Mouse (Mus musculus): ENCODE data around the gene Uba52. TPM values are rescaled to one million over a fixed set of nuclear protein-coding genes. Genes with fewer than 3 reads are reported as not detected.

Uba52 gene
- polyA plus RNA-seq, 2 experiments, result 1,113 to 1,844 TPM

DNA sequence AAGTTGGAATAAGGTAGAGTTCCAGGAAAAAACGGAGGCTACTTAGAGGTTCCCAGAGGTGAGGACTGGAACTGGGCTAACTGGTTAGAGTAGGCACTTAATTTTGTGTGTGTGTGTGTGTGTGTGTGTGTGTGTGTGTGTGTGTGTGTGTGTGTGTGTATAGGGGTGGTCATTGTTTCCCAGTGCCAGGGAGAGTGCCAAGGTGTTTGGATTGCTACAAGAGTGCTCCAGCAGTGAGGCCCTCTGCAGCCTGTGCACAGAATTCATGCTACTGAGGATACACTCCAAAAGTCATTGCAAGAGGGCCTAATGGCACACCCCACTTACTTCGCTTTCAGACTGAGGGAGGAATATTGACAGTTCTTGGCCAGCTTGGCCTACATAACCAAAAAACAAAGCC is 27.7 kb downstream of the Uba52 start:
- Histone ChIP-seq H3K36me3 (ENCODE audit: control insufficient read depth, insufficient read depth, low read length) (no peaks in the 10 kb centered on the region), H3K9ac (ENCODE audit: low read depth, low read length, severe bottlenecking) (no peak overlapping the region), H3K27ac (replicated peaks; ENCODE audit: low read depth, low read length) (no peak overlapping the region), H3K4me3 (replicated peaks; ENCODE audit: low read length) (no peak overlapping the region), H3K4me2 (replicated peaks; ENCODE audit: low read depth, low read length, severe bottlenecking) (no peak overlapping the region), H3K9me3 (ENCODE audit: control insufficient read depth, low read length) (no peaks in the 10 kb centered on the region), H3K4me1 (ENCODE audit: control insufficient read depth, insufficient read depth, low read length) (peaks cover 8% of the 10 kb centered on the region), H3K27me3 (ENCODE audit: control insufficient read depth, insufficient read depth, low read length) (peaks cover 7% of the 10 kb centered on the region)
- WGBS, result 73% methylated on average over 2 of the region's 2 CpGs
- ATAC-seq (ENCODE audit: low FRiP score, low read depth) (no peak), DNase-seq (ENCODE audit: low spot score) (no peak)
- no peak for TF ChIP-seq POLR2A (IDR thresholded peaks at IDR 0.05; ENCODE audit: borderline replicate concordance, extremely low read depth, insufficient read depth, insufficient read length)

- no peak for TF ChIP-seq POLR2A (IDR thresholded peaks at IDR 0.05; ENCODE audit: borderline replicate concordance, extremely low read depth, insufficient read depth, insufficient read length)
- Histone ChIP-seq H3K9ac (ENCODE audit: low read depth, low read length, severe bottlenecking) (no peak overlapping the region), H3K27me3 (ENCODE audit: control insufficient read depth, insufficient read depth, low read length) (peaks cover 4% of the 10 kb centered on the region; the same call in 1 of the 2 replicates), H3K4me2 (replicated peaks; ENCODE audit: low read depth, low read length, severe bottlenecking) (no peak overlapping the region), H3K36me3 (ENCODE audit: control insufficient read depth, insufficient read depth, low read length) (no peaks in the 10 kb centered on the region), H3K9me3 (ENCODE audit: control insufficient read depth, low read length) (no peaks in the 10 kb centered on the region), H3K4me3 (replicated peaks; ENCODE audit: low read length) (no peak overlapping the region), H3K4me1 (ENCODE audit: control insufficient read depth, insufficient read depth, low read length) (peaks cover 7% of the 10 kb centered on the region; the same call in 1 of the 2 replicates), H3K27ac (replicated peaks; ENCODE audit: low read depth, low read length) (no peak overlapping the region)
- no peak for ATAC-seq (ENCODE audit: low FRiP score, low read depth)
- WGBS, result 83% methylated on average over 3 of the region's 3 CpGs
- DNase-seq (ENCODE audit: low spot score), result no peak
Measured at GRCm38 (mm10) chr8:70481908-70482307, 28.7 kb downstream of the Uba52 start.

GRCm38 (mm10) chr8:70477269-70477982 is 33.2 kb downstream of the Uba52 start:
- Histone ChIP-seq H3K4me1 (ENCODE audit: control insufficient read depth, insufficient read depth, low read length) (peaks cover 13% of the 10 kb centered on the region; the same call in 1 of the 2 replicates), H3K36me3 (ENCODE audit: control insufficient read depth, insufficient read depth, low read length) (no peaks in the 10 kb centered on the region), H3K4me2 (replicated peaks; ENCODE audit: low read depth, low read length, severe bottlenecking) (peak overlapping the region; percentile 90), H3K27ac (replicated peaks; ENCODE audit: low read depth, low read length) (no peak overlapping the region), H3K4me3 (replicated peaks; ENCODE audit: low read length) (peak overlapping the region; percentile 81), H3K27me3 (ENCODE audit: control insufficient read depth, insufficient read depth, low read length) (no peaks in the 10 kb centered on the region), H3K9me3 (ENCODE audit: control insufficient read depth, low read length) (no peaks in the 10 kb centered on the region), H3K9ac (ENCODE audit: low read depth, low read length, severe bottlenecking) (no peak overlapping the region; the same call in 1 of the 2 replicates)
- ATAC-seq (ENCODE audit: low FRiP score, low read depth), result no peak; the same call in none of the 2 replicates
- 6% methylated on average over 17 of the region's 21 CpGs for WGBS
- DNase-seq (ENCODE audit: low spot score), result no peak
- TF ChIP-seq POLR2A (IDR thresholded peaks at IDR 0.05; ENCODE audit: borderline replicate concordance, extremely low read depth, insufficient read depth, insufficient read length), result no peak

- peak; percentile 91 for DNase-seq (ENCODE audit: low spot score)
- peak; percentile 93 for ATAC-seq (ENCODE audit: low FRiP score, low read depth)
- Histone ChIP-seq H3K4me2 (replicated peaks; ENCODE audit: low read depth, low read length, severe bottlenecking) (peak within 1 kb of the TSS; percentile 90), H3K36me3 (ENCODE audit: control insufficient read depth, insufficient read depth, low read length) (no peaks in the 10 kb centered on the region), H3K9me3 (ENCODE audit: control insufficient read depth, low read length) (no peaks in the 10 kb centered on the region), H3K9ac (ENCODE audit: low read depth, low read length, severe bottlenecking) (peak within 1 kb of the TSS; percentile 89), H3K4me3 (replicated peaks; ENCODE audit: low read length) (peak within 1 kb of the TSS; percentile 81), H3K27me3 (ENCODE audit: control insufficient read depth, insufficient read depth, low read length) (no peaks in the 10 kb centered on the region), H3K4me1 (ENCODE audit: control insufficient read depth, insufficient read depth, low read length) (peaks cover 13% of the 10 kb centered on the region; the same call in 1 of the 2 replicates), H3K27ac (replicated peaks; ENCODE audit: low read depth, low read length) (0 out of 2 replicates have a peak within 1 kb of the TSS, but pooled peaks have one; percentile 41)
- TF ChIP-seq POLR2A (IDR thresholded peaks at IDR 0.05; ENCODE audit: borderline replicate concordance, extremely low read depth, insufficient read depth, insufficient read length), result 0 out of 2 replicates have a peak, but pooled peaks have one; percentile 22
- WGBS, result under 1% methylated on average over 53 of the region's 53 CpGs
Measured at GRCm38 (mm10) chr8:70476333-70477268, 34.0 kb downstream of the Uba52 start, which contains the start of gene Klhl26. Gene Klhl26, minus strand, starts transcription at chr8:70476968.

GRCm38 (mm10) chr8:70471856-70472255 is 38.7 kb downstream of the Uba52 start:
- no peaks in the 10 kb centered on the region for H3K27me3 ChIP-seq (ENCODE audit: control insufficient read depth, insufficient read depth, low read length)
- DNase-seq (ENCODE audit: low spot score) (no peak), ATAC-seq (ENCODE audit: low FRiP score, low read depth) (no peak)
- H3K9me3 ChIP-seq (ENCODE audit: control insufficient read depth, low read length), result no peaks in the 10 kb centered on the region
- peaks cover 3% of the 10 kb centered on the region; the same call in 1 of the 2 replicates for H3K36me3 ChIP-seq (ENCODE audit: control insufficient read depth, insufficient read depth, low read length)
- no peak overlapping the region for H3K4me2 ChIP-seq (replicated peaks; ENCODE audit: low read depth, low read length, severe bottlenecking)
- 92% methylated on average over 7 of the region's 7 CpGs for WGBS
- H3K9ac ChIP-seq (ENCODE audit: low read depth, low read length, severe bottlenecking), result no peak overlapping the region
- H3K4me3 ChIP-seq (replicated peaks; ENCODE audit: low read length), result no peak overlapping the region
- H3K4me1 ChIP-seq (ENCODE audit: control insufficient read depth, insufficient read depth, low read length), result peaks cover 13% of the 10 kb centered on the region
- no peak overlapping the region for H3K27ac ChIP-seq (replicated peaks; ENCODE audit: low read depth, low read length)
- no peak for TF ChIP-seq POLR2A (IDR thresholded peaks at IDR 0.05; ENCODE audit: borderline replicate concordance, extremely low read depth, insufficient read depth, insufficient read length)
